Mouse (Mus musculus) brain, embryonic 14.5 days (tissue): Measurements from ENCODE around the gene Bbs9.

Experiments used
- CTCF ChIP-seq: fragments of 200-500 bp; IDR thresholded peaks from 2 replicates; pipeline ENCODE4 v1.5.1; 2012; ENCODE audit warnings: inconsistent platforms, mild to moderate bottlenecking, moderate library complexity, borderline replicate concordance; ENCODE audit not compliant: insufficient read depth, insufficient read length; ENCODE audit errors: extremely low read depth
- POLR2A ChIP-seq: fragments of 200-500 bp; IDR thresholded peaks from 2 replicates; pipeline ENCODE4 v1.6.1; 2012; ENCODE audit warnings: mild to moderate bottlenecking, inconsistent platforms, borderline replicate concordance; ENCODE audit not compliant: poor library complexity, insufficient read depth, insufficient read length, severe bottlenecking; ENCODE audit errors: extremely low read depth

DNA sequence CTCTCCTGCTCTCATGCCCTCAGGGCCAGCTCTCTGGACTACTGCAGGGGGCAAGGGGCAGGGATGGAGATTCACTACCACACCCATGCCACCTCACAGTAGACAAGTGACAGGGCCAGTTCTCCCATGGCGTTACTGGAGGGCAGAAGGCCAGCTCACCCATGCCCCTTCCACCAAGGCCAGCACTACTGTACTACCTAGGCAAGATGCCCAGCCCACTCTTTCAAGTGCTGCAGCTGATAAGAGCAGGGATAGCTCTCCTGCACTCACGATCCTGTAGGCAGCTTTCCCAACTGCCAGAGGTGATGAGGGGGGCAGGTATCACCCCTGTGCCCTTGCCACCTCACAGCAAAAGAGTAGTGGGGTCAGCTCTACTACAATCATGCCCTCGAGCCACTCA, 429.9 kb downstream of the Bbs9 start:
- no peak for TF ChIP-seq POLR2A
- no peak for TF ChIP-seq CTCF
